Mouse (Mus musculus) spleen, adult 2 months (tissue): ENCODE results near the gene Snw1.

ENCODE experiments used
- CTCF ChIP-seq: fragments of 200-500 bp; IDR thresholded peaks from 2 replicates; pipeline ENCODE4 v1.5.1; 2011; ENCODE audit warnings: mild to moderate bottlenecking, inconsistent platforms; ENCODE audit not compliant: insufficient read depth, insufficient read length, insufficient replicate concordance; ENCODE audit errors: extremely low read depth
- POLR2A ChIP-seq: fragments of 200-500 bp; IDR thresholded peaks from 2 replicates; pipeline ENCODE4 v1.6.1; 2011; ENCODE audit warnings: low read depth, low read length, inconsistent platforms

GRCm38 (mm10) chr12:87401883-87402282 lies 70.2 kb downstream of the Snw1 start:
- no peak for TF ChIP-seq CTCF
- no peak for TF ChIP-seq POLR2A
